Comparison of ENCODE assay signal across 17 mouse cellular contexts in the genomic region with DNA sequence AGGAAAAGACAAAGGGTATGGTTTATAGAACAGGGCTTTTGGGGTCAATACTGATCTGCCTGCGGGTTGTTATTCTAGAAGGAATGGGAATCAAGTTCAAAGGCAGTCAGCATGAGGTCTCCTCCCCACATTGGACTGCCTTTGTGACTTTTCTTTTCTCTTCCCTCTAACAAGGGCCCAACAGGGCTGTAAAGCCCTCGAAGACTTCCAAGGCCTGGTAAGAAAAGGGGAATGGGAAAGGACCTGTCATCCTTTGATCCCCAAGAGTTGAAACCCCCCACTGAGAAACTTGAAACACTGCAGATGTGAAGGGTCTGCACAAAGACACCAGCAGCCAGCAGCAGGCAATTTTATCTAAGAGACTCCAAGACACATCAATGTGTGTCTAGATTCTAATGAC. TPM values are rescaled to one million over a fixed set of nuclear protein-coding genes. Genes with fewer than 3 reads are reported as not detected.
"Had no signal": no experiment of that assay in that cellular context is flagged by ENCODE, and none has a peak within 500 bp of the region (broad histone marks: within the 10 kb centered on the region; RNA-seq: fewer than 3 reads in every experiment).

No protein-coding gene starts in this region.

- H3K27ac ChIP-seq: kidney, embryonic 15.5 days; limb, embryonic 13.5 days; liver, embryonic 14.5 days; midbrain, embryonic 12.5 days had no signal

- H3K27me3 ChIP-seq: kidney, embryonic 15.5 days; limb, embryonic 13.5 days; midbrain, embryonic 12.5 days had no signal

- H3K9me3 ChIP-seq: kidney, embryonic 15.5 days; limb, embryonic 13.5 days; midbrain, embryonic 12.5 days had no signal

- DNase-seq: kidney, adult 2 months; kidney, postnatal 14 days; layer of hippocampus, postnatal 36 days; left cerebral cortex, postnatal 4 days; lung, embryonic 14.5 days; lung, postnatal 10 days; lung, postnatal 4 days; right cerebral cortex, adult 18-20 months; right cerebral cortex, postnatal 25 days; thymus, adult 18-20 months; thymus, postnatal 14 days had no signal

- ATAC-seq: intestine, embryonic 16.5 days had no signal

- H3K4me3 ChIP-seq: kidney, embryonic 15.5 days; limb, embryonic 13.5 days; midbrain, embryonic 12.5 days had no signal

- H3K9ac ChIP-seq: kidney, embryonic 15.5 days; limb, embryonic 13.5 days; liver, embryonic 14.5 days; lung, embryonic 14.5 days; midbrain, embryonic 12.5 days had no signal

- H3K36me3 ChIP-seq: kidney, embryonic 15.5 days; limb, embryonic 13.5 days; midbrain, embryonic 12.5 days had no signal

- H3K4me2 ChIP-seq: kidney, embryonic 15.5 days; limb, embryonic 13.5 days; lung, embryonic 14.5 days; midbrain, embryonic 12.5 days had no signal

- H3K4me1 ChIP-seq: kidney, embryonic 15.5 days; midbrain, embryonic 12.5 days had no signal

RNA-seq across cellular contexts. Expression of a gene that starts 21.0 kb away (rescaled TPM):
- polyA plus RNA-seq: liver, adult 2 months had no signal
